14 mouse cellular contexts compared by ENCODE assay signal in the genomic region with DNA sequence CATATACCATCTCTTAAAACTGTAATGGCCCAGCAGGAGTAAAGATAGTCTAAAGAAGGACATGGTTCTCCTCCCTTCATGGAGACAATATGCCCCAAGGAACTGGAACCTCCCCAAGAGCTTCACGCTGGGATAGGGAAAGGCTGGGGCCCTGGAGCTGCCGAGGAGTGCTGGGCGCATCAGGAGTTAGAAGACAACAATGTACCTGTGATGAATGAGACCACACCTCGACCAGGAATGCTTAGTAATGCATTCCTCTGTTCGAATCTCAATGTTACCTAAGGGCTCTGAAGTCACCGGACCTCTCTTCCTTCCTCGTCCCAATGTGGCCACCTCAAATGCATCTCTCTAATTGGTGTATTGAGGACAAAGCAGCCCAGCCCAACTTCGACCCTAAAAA.
"Had no signal": no experiment of that assay in that cellular context is flagged by ENCODE, and none has a peak within 500 bp of the region (broad histone marks: within the 10 kb centered on the region; RNA-seq: fewer than 3 reads in every experiment).

No protein-coding gene starts in this region.

- DNase-seq: lung, adult 18-20 months; lung, embryonic 14.5 days; lung, postnatal 10 days; right cerebral cortex, postnatal 14 days; thymus, adult 18-20 months; thymus, postnatal 14 days; thymus, postnatal 36 days had no signal

- H3K9ac ChIP-seq: lung, embryonic 14.5 days; midbrain, embryonic 13.5 days; midbrain, embryonic 15.5 days; neural tube, embryonic 12.5 days; stomach, embryonic 15.5 days had no signal

- H3K9me3 ChIP-seq: midbrain, embryonic 13.5 days; midbrain, embryonic 15.5 days; neural tube, embryonic 12.5 days; stomach, embryonic 15.5 days had no signal

- H3K4me3 ChIP-seq: megakaryocyte, embryonic 14.5 days; midbrain, embryonic 13.5 days; midbrain, embryonic 15.5 days; neural tube, embryonic 12.5 days; stomach, embryonic 15.5 days had no signal

- H3K4me1 ChIP-seq: megakaryocyte, embryonic 14.5 days; midbrain, embryonic 13.5 days; midbrain, embryonic 15.5 days; neural tube, embryonic 12.5 days; stomach, embryonic 15.5 days had no signal

- H3K36me3 ChIP-seq: midbrain, embryonic 13.5 days; midbrain, embryonic 15.5 days; neural tube, embryonic 12.5 days; stomach, embryonic 15.5 days had no signal

- H3K27me3 ChIP-seq: megakaryocyte, embryonic 14.5 days; midbrain, embryonic 13.5 days; midbrain, embryonic 15.5 days; neural tube, embryonic 12.5 days; stomach, embryonic 15.5 days had no signal

- H3K4me2 ChIP-seq: lung, embryonic 14.5 days; midbrain, embryonic 11.5 days; midbrain, embryonic 13.5 days; midbrain, embryonic 15.5 days; neural tube, embryonic 12.5 days; stomach, embryonic 15.5 days had no signal

- ATAC-seq: midbrain, embryonic 13.5 days; midbrain, embryonic 15.5 days had no signal

- H3K27ac ChIP-seq: macrophage; midbrain, embryonic 13.5 days; midbrain, embryonic 15.5 days; neural tube, embryonic 12.5 days; stomach, embryonic 15.5 days had no signal
